Mouse (Mus musculus) left cerebral cortex, adult 11 months (tissue): ENCODE measurements around the gene Pdxp.
A peak's percentile ranks its signal among the peaks of the same experiment; 100 is the strongest.

Source experiments
- DNase-seq: peaks from one replicate; pipeline ENCODE4 v3.0.0; 2022; ENCODE audit warnings: low spot score

Pdxp gene

DNA sequence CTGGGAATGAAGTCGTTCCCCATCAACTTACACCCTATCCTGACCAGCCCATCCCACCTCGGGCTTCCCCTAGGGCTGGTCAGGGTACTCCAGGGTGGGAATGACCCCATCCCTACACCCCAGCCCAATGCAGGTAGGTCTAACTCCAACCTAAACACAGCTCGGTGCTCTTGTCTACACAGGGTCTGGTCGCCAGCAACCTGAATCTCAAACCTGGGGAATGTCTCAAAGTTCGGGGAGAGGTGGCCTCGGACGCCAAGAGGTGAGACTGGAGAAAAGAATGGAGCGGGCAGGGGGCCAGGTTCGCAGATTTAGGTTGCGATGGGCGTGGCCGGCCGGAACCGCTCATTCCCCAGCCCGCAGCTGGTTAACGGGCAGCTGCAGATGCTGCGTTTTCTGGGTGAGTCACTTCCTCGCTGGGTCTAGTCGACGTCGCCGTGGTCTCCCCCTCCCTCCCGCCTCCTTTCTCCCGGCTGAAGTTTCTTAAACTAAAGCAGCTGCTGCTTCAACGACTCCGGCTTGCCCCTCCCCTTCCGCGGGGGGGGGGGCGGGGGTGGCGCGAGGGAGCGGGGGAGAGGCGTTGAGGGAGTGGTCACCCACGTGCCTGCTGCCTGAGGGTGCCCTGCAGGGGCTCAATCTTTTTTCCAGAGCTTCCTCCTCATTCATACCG, 14.2 kb downstream of the Pdxp start:
- no peak for DNase-seq

GRCm38 (mm10) chr15:78928539-78928938, 14.8 kb downstream of the Pdxp start:
- DNase-seq: no peak

DNA sequence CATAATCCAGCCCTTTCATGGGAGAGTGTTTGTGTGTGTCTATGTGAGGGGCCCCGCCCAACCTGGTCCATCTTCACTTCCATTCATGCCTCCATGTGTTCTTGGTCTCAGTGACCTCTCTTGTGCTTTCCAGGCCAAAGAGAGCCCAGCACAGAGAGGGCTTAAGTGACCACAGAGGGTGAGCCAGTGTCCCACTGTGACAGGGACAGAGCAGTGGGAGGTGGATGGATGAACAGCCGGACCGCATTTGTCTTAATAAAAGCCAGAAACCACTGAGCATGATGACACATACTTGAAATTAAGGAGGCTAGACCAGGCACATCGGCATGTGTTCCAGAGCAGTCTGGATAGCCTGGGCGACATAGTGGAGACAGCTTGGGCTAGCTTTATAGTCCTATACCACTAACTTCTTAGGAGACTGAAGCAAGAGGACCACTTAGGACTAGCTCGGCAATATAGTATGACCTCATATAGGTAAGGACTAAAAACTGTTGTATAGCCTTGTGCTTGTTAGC, 16.5 kb downstream of the Pdxp start:
- no peak for DNase-seq

- DNase-seq: no peak
Measured at GRCm38 (mm10) chr15:78930801-78931426, 17.2 kb downstream of the Pdxp start.

DNA sequence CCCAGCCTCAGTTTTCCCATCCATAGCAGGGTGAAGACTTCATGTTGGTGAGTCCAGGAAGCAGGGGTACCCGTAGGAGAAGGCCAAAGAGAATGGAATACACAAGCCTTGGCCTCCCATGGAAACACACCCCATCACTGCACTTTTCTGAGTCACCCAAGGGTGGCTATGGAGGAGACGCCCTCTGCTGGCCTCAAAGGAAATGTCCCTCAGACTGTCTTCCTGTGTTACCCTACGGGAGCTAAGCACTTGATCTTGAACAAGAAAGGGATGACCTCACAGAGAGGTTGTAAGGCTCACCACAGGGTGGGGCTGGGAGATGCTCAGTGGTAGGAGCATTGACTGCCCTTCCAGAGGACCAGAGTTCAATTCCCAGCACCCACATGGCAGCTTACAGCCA, 17.9 kb downstream of the Pdxp start:
- DNase-seq: no peak

- DNase-seq: peak; percentile 85
Measured at GRCm38 (mm10) chr15:78934784-78935320, 21.1 kb downstream of the Pdxp start, which contains the start of gene Nol12. Gene Nol12 (plus strand): TSS chr15:78934933.

GRCm38 (mm10) chr15:78936403-78936802, 22.7 kb downstream of the Pdxp start:
- DNase-seq: no peak

GRCm38 (mm10) chr15:78937311-78937710, 23.6 kb downstream of the Pdxp start:
- DNase-seq: no peak

GRCm38 (mm10) chr15:78937963-78938362, 24.2 kb downstream of the Pdxp start:
- DNase-seq: no peak

DNA sequence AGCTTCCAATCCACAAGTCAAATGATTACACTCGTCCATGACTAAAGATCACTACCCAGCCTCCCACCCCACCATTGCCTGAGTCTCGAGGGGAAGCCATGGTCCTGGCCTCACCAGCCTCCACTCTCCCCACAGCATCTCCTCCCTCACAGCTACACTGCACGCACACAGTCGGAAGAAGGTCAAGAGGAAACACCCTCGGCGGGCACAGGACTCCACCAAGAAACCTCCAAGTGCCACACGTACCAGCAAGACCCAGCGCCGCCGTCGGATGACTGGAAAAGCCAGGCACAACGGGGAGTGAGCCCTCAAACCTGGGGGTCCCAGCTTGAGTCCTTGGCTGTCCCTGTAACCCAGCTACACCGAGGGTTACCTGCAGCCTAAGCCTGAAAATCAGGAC, 26.6 kb downstream of the Pdxp start:
- DNase-seq: no peak

DNA sequence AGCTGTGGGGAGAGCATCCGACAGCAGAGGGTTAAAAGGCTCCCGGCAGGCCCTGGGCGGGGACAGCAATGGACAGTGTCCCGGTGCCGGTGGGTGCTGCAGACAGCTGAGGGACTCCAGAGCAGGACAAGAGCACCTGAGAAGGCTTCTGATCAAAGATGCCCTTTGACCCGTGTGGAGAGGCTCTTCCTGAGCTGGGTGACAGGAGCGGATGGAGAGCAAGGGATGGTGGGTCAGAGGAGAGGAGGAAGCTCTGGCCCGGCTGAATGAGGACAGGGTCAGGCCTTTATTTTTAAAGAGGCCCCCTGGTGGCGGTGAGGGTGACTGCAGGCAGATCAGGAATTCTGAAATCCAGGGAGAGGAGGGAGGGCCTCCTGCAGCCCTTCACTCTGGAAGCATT, 28.9 kb downstream of the Pdxp start:
- DNase-seq: peak; percentile 67

DNA sequence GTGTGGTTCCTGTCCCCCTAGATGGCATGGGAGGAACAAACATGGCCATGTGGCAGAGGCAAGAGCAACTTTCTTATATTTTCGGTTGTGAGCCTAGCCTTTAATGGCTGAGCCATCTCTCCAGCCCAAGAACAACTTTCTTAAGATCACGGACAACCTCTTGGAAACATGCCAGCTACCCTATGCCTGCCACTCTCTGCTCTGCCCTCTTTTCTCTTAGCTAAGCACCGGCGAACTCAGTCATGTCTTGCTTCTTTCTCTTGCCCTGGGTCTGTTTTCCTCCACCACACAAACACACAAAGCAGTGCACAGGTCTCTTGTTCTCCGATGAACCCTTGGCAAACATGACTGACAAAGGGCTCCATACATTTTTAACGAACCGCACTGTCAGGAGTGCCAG, 32.5 kb downstream of the Pdxp start:
- DNase-seq: no peak

DNA sequence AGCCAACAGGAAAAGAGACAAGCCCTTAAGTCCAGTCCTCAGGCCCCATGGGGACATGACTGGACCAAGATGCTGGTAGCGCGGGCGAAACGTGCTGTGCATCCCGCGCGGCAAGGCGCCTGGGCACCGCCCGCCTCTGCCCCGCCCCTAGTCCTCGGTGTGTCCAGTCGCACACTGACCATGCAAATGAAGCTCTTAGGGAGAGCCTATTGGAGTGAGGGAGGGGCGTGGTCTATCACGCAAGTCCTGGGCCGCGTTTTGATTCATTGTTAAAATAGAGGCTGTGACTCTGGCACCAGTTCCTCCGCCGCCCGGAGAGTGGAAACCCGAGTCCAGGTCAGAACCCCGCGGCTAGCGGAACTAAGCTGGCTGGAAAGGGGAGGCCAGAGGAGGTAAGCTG, 33.9 kb downstream of the Pdxp start, which contains the start of gene Triobp:
TSS of gene Triobp (plus strand) at position 68 of the 400 bp plus-strand sequence.
- DNase-seq: peak; percentile 74

DNA sequence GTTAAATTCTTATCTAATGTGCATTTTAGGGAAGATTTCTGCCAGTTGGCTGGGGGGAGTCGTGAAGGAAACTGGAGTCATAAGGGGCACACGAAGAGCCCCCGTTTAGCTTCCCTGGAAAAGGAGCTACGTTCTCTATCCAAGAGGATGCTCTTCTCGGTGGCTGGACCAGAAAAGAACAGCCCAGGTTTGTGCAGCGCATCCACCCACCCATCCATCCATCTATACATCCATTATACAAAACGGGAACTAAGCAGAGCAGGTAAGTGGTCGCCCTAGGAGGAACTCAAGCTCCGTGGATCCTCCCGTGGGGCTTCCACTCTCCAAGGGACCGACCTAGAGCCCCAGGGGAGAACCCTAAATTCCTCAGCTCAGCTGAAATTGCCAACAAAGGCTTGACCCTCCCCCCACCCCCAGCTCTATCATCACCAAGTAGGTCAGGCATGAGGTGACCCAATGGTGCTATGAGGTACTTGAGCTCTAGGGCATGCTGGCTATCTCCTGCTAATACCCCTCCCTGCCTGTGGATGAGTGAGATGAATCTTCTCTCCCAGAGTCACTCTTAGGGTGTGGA, 34.5 kb downstream of the Pdxp start:
- DNase-seq: no peak

GRCm38 (mm10) chr15:78948883-78949282, 35.2 kb downstream of the Pdxp start:
- DNase-seq: no peak

DNA sequence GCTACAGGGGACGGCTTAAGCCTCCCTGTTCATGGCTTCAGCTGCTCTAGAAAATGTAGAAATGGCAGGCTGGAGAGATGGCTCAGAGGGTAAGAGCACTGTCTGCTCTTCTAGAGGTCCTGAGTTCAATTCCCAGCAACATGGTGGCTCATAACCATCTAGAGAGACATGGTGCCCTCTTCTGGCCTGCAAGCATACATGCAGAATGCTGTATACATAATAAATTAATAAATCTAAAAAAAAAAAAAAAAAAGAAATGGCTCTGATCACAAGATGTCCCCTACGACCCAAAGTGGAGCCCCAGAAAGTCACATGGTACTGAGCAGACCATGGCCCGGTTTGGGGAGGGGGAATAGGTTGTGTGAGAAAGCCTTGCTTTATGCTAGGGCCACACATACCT, 41.9 kb downstream of the Pdxp start:
- DNase-seq: no peak

- DNase-seq: no peak
Measured at GRCm38 (mm10) chr15:78956351-78956750, 42.6 kb downstream of the Pdxp start.

- no peak for DNase-seq
Measured at GRCm38 (mm10) chr15:78957021-78957420, 43.3 kb downstream of the Pdxp start.

DNA sequence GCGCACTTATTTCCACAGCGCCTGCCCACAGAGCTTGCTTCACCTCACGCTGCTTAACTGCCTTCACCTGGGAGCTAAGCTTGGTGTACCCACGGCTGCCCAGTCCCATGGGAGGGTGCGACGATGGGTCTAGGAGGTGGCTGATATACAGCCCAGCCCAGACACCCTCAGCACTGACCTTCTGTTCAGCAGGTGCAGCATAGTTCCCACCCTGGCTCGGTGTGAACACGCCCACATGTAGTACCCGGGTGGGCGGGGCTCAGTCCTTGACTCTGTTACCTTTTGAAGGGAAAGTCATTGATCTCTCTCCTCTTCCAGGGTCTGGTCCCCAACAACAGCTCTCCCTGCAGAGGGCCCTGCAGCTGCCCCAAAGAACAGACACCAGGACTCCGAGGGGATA, 45.8 kb downstream of the Pdxp start:
- no peak for DNase-seq

DNA sequence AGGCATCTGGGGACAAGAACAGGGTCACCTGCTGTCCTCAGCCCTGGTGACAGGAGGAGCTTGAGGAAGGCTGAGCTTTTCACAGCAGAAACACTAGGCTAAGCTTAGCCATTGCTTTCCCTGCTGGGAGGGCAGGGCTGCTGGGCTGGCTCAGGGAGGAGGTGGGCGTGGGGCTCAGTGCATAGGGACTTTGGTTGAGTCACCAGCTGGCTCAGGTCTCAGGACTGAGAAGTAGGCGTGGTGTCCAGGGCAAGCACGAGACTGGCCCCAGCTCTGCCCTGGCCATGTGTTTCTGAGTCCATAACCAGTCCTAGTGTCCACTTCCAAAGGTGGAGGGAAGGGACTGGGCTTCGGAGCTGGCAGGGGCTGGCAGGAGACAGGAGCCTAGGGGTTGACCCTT, 46.4 kb downstream of the Pdxp start:
- DNase-seq: no peak

- DNase-seq: no peak
Measured at GRCm38 (mm10) chr15:78962885-78963284, 49.2 kb downstream of the Pdxp start.
